Comparison of ENCODE assay signal across 11 mouse cellular contexts in genomic region chr9:18385782-18386181, GRCm38 (mm10). TPM values are rescaled to one million over a fixed set of nuclear protein-coding genes. Genes with fewer than 3 reads are reported as not detected.
DNase-seq lines count a peak whose midpoint lies in the region; ATAC-seq and TF ChIP-seq lines count a peak whose summit lies in the region.
"Had no signal": no experiment of that assay in that cellular context is flagged by ENCODE, and none has a peak within 500 bp of the region (broad histone marks: within the 10 kb centered on the region; RNA-seq: fewer than 3 reads in every experiment).

No protein-coding gene starts in this region.

- H3K9ac ChIP-seq in forebrain, postnatal 0 days, result no peak overlapping the region
- no peak overlapping the region for H3K9ac ChIP-seq in forebrain, embryonic 14.5 days (ENCODE audit: low read length)
- no peak overlapping the region for H3K9ac ChIP-seq in heart, embryonic 16.5 days (ENCODE audit: low read length)
- H3K9ac ChIP-seq in lung, postnatal 0 days (replicated peaks; ENCODE audit: low read depth), result 0 out of 2 replicates have a peak overlapping the region, but pooled peaks have one; percentile 12

- no peaks in the 10 kb centered on the region for H3K27me3 ChIP-seq in forebrain, postnatal 0 days (ENCODE audit: insufficient read depth, low read length)
- no peaks in the 10 kb centered on the region for H3K27me3 ChIP-seq in forebrain, embryonic 14.5 days (replicated peaks; ENCODE audit: control insufficient read depth, insufficient read depth, low read length)
- H3K27me3 ChIP-seq in heart, embryonic 16.5 days (ENCODE audit: control insufficient read depth, insufficient read depth, low read length), result no peaks in the 10 kb centered on the region
- H3K27me3 ChIP-seq in lung, postnatal 0 days (replicated peaks; ENCODE audit: insufficient read depth, low read length), result no peaks in the 10 kb centered on the region

- no peak for DNase-seq in forebrain, postnatal 0 days
- no peak for DNase-seq in forebrain, embryonic 14.5 days (ENCODE audit: low spot score)
- peak; percentile 32 for DNase-seq in embryo, embryonic 10.5 days (ENCODE audit: low spot score)
- no peak for DNase-seq in lung, postnatal 0 days (ENCODE audit: low spot score)
- no peak for DNase-seq in frontal cortex, postnatal 25 days (ENCODE audit: low spot score in 2 of 2)
- no peak for DNase-seq in right cerebral cortex, postnatal 36 days (ENCODE audit: low spot score in 2 of 2)
- no peak for DNase-seq in right cerebral cortex, postnatal 4 days
- DNase-seq: cerebellum, adult 2 months had no signal

- H3K36me3 ChIP-seq in forebrain, postnatal 0 days (ENCODE audit: insufficient read depth), result no peaks in the 10 kb centered on the region
- no peaks in the 10 kb centered on the region for H3K36me3 ChIP-seq in forebrain, embryonic 14.5 days (ENCODE audit: control insufficient read depth, insufficient read depth, low read length)
- no peaks in the 10 kb centered on the region for H3K36me3 ChIP-seq in heart, embryonic 16.5 days (ENCODE audit: control insufficient read depth, insufficient read depth)
- no peaks in the 10 kb centered on the region for H3K36me3 ChIP-seq in lung, postnatal 0 days (ENCODE audit: insufficient read depth, low read length)

- TF ChIP-seq EP300 in lung, postnatal 0 days (IDR thresholded peaks at IDR 0.05), result no peak

- WGBS in forebrain, postnatal 0 days, result 47% methylated on average over 6 of the region's 6 CpGs
- 42% methylated on average over 6 of the region's 6 CpGs for WGBS in forebrain, embryonic 14.5 days
- WGBS in heart, embryonic 16.5 days, result 18% methylated on average over 6 of the region's 6 CpGs
- 21% methylated on average over 6 of the region's 6 CpGs for WGBS in lung, postnatal 0 days

- no peak overlapping the region for H3K27ac ChIP-seq in forebrain, postnatal 0 days (ENCODE audit: low read depth, low read length)
- no peak overlapping the region for H3K27ac ChIP-seq in forebrain, embryonic 14.5 days (ENCODE audit: low read depth, low read length)
- no peak overlapping the region for H3K27ac ChIP-seq in heart, embryonic 16.5 days (ENCODE audit: low read length)
- no peak overlapping the region for H3K27ac ChIP-seq in lung, postnatal 0 days (ENCODE audit: low read length)

- H3K4me1 ChIP-seq in forebrain, postnatal 0 days (ENCODE audit: insufficient read depth), result no peaks in the 10 kb centered on the region
- H3K4me1 ChIP-seq in forebrain, embryonic 14.5 days (ENCODE audit: control insufficient read depth, insufficient read depth, low read length), result no peaks in the 10 kb centered on the region
- no peaks in the 10 kb centered on the region for H3K4me1 ChIP-seq in heart, embryonic 16.5 days (ENCODE audit: control insufficient read depth, insufficient read depth, low read length)
- no peaks in the 10 kb centered on the region for H3K4me1 ChIP-seq in lung, postnatal 0 days (ENCODE audit: insufficient read depth, low read depth, low read length)

- H3K9me3 ChIP-seq in forebrain, postnatal 0 days (ENCODE audit: low read length), result no peaks in the 10 kb centered on the region
- H3K9me3 ChIP-seq in forebrain, embryonic 14.5 days (replicated peaks; ENCODE audit: control insufficient read depth, low read length), result no peaks in the 10 kb centered on the region
- no peaks in the 10 kb centered on the region for H3K9me3 ChIP-seq in heart, embryonic 16.5 days (replicated peaks; ENCODE audit: control insufficient read depth, low read length)
- H3K9me3 ChIP-seq in lung, postnatal 0 days (ENCODE audit: low read length), result no peaks in the 10 kb centered on the region

- no peak overlapping the region for H3K4me2 ChIP-seq in forebrain, postnatal 0 days (ENCODE audit: low read depth)
- no peak overlapping the region for H3K4me2 ChIP-seq in forebrain, embryonic 14.5 days (ENCODE audit: low read length)
- peak overlapping the region; percentile 39 for H3K4me2 ChIP-seq in heart, embryonic 16.5 days (ENCODE audit: low read depth, low read length)
- H3K4me2 ChIP-seq in lung, postnatal 0 days (replicated peaks; ENCODE audit: low read depth, low read length), result 0 out of 2 replicates have a peak overlapping the region, but pooled peaks have one; percentile 17

- peak; percentile 23; the same call in 1 of the 2 replicates for ATAC-seq in forebrain, postnatal 0 days
- no peak for ATAC-seq in forebrain, embryonic 14.5 days
- ATAC-seq in heart, embryonic 16.5 days (replicated peaks; ENCODE audit: extremely low read depth, insufficient read depth, low FRiP score), result 0 out of 2 replicates have a peak, but pooled peaks have one; percentile 37
- ATAC-seq in lung, postnatal 0 days, result no peak

- no peak overlapping the region for H3K4me3 ChIP-seq in forebrain, postnatal 0 days (ENCODE audit: low read depth, low read length)
- H3K4me3 ChIP-seq in forebrain, embryonic 14.5 days (ENCODE audit: low read depth, low read length), result no peak overlapping the region
- H3K4me3 ChIP-seq in heart, embryonic 16.5 days (ENCODE audit: low read length), result peak overlapping the region; percentile 26; the same call in 1 of the 2 replicates
- H3K4me3 ChIP-seq in lung, postnatal 0 days (ENCODE audit: low read depth, low read length), result no peak overlapping the region

- TF ChIP-seq CTCF in forebrain, postnatal 0 days (IDR thresholded peaks at IDR 0.05; ENCODE audit: low read depth), result no peak
- TF ChIP-seq CTCF in lung, postnatal 0 days (IDR thresholded peaks at IDR 0.05), result no peak

RNA-seq across cellular contexts. Expression of gene Naalad2, which starts 17.0 kb away (rescaled TPM):
- 1.7 TPM in 2 replicates for total RNA-seq in forebrain, postnatal 0 days (2014; rRNA removed)
- polyA plus RNA-seq in forebrain, postnatal 0 days (2015; fragmentation: Nextera tagmentation; extraction: Ambion mirVana), result 0.55 and 0.86 TPM in 2 replicates
- 1.4 and 1.9 TPM in 2 replicates for polyA plus RNA-seq in forebrain, embryonic 14.5 days (2014; fragmentation: Nextera tagmentation; extraction: Ambion mirVana)
- 6.2 and 6.5 TPM in 2 replicates for polyA plus RNA-seq in heart, embryonic 16.5 days (2015; fragmentation: Nextera tagmentation; extraction: Ambion mirVana)
- polyA plus RNA-seq in lung, postnatal 0 days (2015; fragmentation: Nextera tagmentation; extraction: Ambion mirVana), result 4.8 TPM in 2 replicates

RNA-seq across cellular contexts. Expression of gene Ubtfl1, which starts 18.4 kb away (rescaled TPM):
- total RNA-seq in forebrain, postnatal 0 days (2014; rRNA removed), result not detected in 2 replicates
- not detected in 2 replicates for polyA plus RNA-seq in forebrain, postnatal 0 days (2015; fragmentation: Nextera tagmentation; extraction: Ambion mirVana)
- polyA plus RNA-seq in forebrain, embryonic 14.5 days (2014; fragmentation: Nextera tagmentation; extraction: Ambion mirVana), result not detected in 2 replicates
- polyA plus RNA-seq in heart, embryonic 16.5 days (2015; fragmentation: Nextera tagmentation; extraction: Ambion mirVana), result not detected in 2 replicates
- not detected in 2 replicates for polyA plus RNA-seq in lung, postnatal 0 days (2015; fragmentation: Nextera tagmentation; extraction: Ambion mirVana)
- total RNA-seq: left cerebral cortex, postnatal 10 days had no signal
- polyA plus RNA-seq: cerebellum, adult 2 months; spleen, adult 2 months had no signal

RNA-seq across cellular contexts. Expression of gene Mbd3l2, which starts 44.7 kb away (rescaled TPM):
- total RNA-seq in forebrain, postnatal 0 days (2014; rRNA removed), result not detected in 2 replicates
- polyA plus RNA-seq in forebrain, postnatal 0 days (2015; fragmentation: Nextera tagmentation; extraction: Ambion mirVana), result 0.15 TPM in 1 of 2 replicates, not detected in the other
- polyA plus RNA-seq in forebrain, embryonic 14.5 days (2014; fragmentation: Nextera tagmentation; extraction: Ambion mirVana), result 0.10 TPM in 1 of 2 replicates, not detected in the other
- not detected in 2 replicates for polyA plus RNA-seq in heart, embryonic 16.5 days (2015; fragmentation: Nextera tagmentation; extraction: Ambion mirVana)
- polyA plus RNA-seq in lung, postnatal 0 days (2015; fragmentation: Nextera tagmentation; extraction: Ambion mirVana), result not detected in 2 replicates
- total RNA-seq: left cerebral cortex, postnatal 10 days had no signal
- polyA plus RNA-seq: cerebellum, adult 2 months; spleen, adult 2 months had no signal

Comparison
In these comparisons a context has a peak if more than half of its experiments do, and no peak if none do; other contexts are left out.
1. ATAC-seq: peak in forebrain, postnatal 0 days (single experiment) and heart, embryonic 16.5 days (single experiment); none in forebrain, embryonic 14.5 days (single experiment) and lung, postnatal 0 days (single experiment).
2. H3K4me2 ChIP-seq: peak in heart, embryonic 16.5 days (single experiment) and lung, postnatal 0 days (single experiment); none in forebrain, postnatal 0 days (single experiment) and forebrain, embryonic 14.5 days (single experiment).